Mouse (Mus musculus) kidney, embryonic 14.5 days (tissue): ENCODE measurements around the gene Mamdc4. TPM values are rescaled to one million over a fixed set of nuclear protein-coding genes. Genes with fewer than 3 reads are reported as not detected.
"Not testable (repeated sequence)": the region's sequence is repeated elsewhere in the genome, so short reads cannot be mapped to it uniquely, and the experiment has no call there.

ENCODE experiments used
- ATAC-seq: fragments of 200-750 bp; cut with Nextera tagmentation; 2 replicates; pipeline ENCODE4 v1.8.0; 2017; ENCODE audit warnings: moderate number of reproducible peaks, mild to moderate bottlenecking, moderate TSS enrichment, moderate library complexity; ENCODE audit not compliant: low FRiP score, low TSS enrichment
- H3K27ac ChIP-seq: fragments of 300-500 bp; sonication (generic); 2 replicates; pipeline ENCODE4 v1.5.1; 2014; ENCODE audit warnings: low read depth, mild to moderate bottlenecking, low read length, moderate library complexity, mixed read lengths
- H3K27me3 ChIP-seq: fragments of 300-500 bp; sonication (generic); 2 replicates; pipeline ENCODE4 v1.6.1; 2014; ENCODE audit warnings: mild to moderate bottlenecking, low read length; ENCODE audit not compliant: control insufficient read depth, insufficient read depth
- H3K36me3 ChIP-seq: fragments of 300-500 bp; sonication (generic); 2 replicates; pipeline ENCODE4 v1.6.1; 2014; ENCODE audit warnings: low read length, mixed read lengths; ENCODE audit not compliant: control insufficient read depth, insufficient read depth
- H3K4me1 ChIP-seq: fragments of 300-500 bp; sonication (generic); 2 replicates; pipeline ENCODE4 v1.6.1; 2014; ENCODE audit warnings: low read length, mixed read lengths; ENCODE audit not compliant: control insufficient read depth, insufficient read depth
- H3K4me2 ChIP-seq: fragments of 300-500 bp; sonication (generic); replicated peaks from 2 replicates; pipeline ENCODE4 v1.6.1; 2014; ENCODE audit warnings: low read depth, mild to moderate bottlenecking, low read length
- H3K4me3 ChIP-seq: fragments of 300-500 bp; sonication (generic); 2 replicates; pipeline ENCODE4 v1.5.1; 2014; ENCODE audit warnings: mild to moderate bottlenecking, low read length
- H3K9ac ChIP-seq: fragments of 300-500 bp; sonication (generic); 2 replicates; pipeline ENCODE4 v1.6.1; 2014; ENCODE audit warnings: low read depth, mild to moderate bottlenecking, low read length, moderate library complexity
- H3K9me3 ChIP-seq: fragments of 300-500 bp; sonication (generic); 2 replicates; pipeline ENCODE4 v1.6.1; 2016; ENCODE audit warnings: low read length; ENCODE audit not compliant: control insufficient read depth
- WGBS: fragments of 180-500 bp; shearing (Covaris S2); extraction: QIAGEN DNeasy Blood & Tissue Kit; methylation state at CpG from one replicate; pipeline ENCODE4 v1.1.7; 2014; 5-methylcytosine and 5-hydroxymethylcytosine counted together
- polyA plus RNA-seq: library from polyadenylated mRNA; unstranded; fragments of >200 nt; fragmentation: Nextera tagmentation; extraction: Ambion mirVana; gene quantifications from 2 replicates; pipeline ENCODE4 v1.2.1, GENCODE M21; 2014

Mamdc4 gene
- polyA plus RNA-seq, 1 experiment from 2014 or later: 7.5 TPM

DNA sequence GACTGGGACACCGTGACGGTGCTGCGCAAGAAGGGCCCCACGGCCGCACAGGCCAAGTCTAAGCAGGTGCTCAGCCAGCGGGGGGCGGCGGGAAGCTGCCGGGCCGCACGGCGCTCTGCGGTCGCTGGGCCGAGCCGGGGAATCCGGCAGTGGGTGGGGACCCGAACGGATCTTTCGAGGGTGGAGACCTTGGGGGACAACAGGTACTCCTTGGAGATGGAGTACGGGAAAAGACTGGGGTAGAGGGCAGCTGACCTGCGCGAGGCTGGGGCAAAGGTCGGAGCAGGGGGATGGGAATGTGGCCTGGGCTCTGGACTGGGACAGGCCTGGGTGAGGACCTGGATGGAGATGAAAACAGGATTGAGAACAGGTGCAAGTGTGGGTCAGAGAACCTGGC, 16.7 kb downstream of the Mamdc4 start:
- H3K27ac ChIP-seq: peak overlapping the region; percentile 60; the same call in 1 of the 2 replicates
- peak; percentile 47 for ATAC-seq
- H3K4me3 ChIP-seq: peak overlapping the region; percentile 94
- H3K9ac ChIP-seq: peak overlapping the region; percentile 88
- H3K36me3 ChIP-seq: peaks cover 30% of the 10 kb centered on the region
- peaks cover 11% of the 10 kb centered on the region for H3K4me1 ChIP-seq
- H3K9me3 ChIP-seq: no peaks in the 10 kb centered on the region
- H3K27me3 ChIP-seq: no peaks in the 10 kb centered on the region
- peak overlapping the region; percentile 68 for H3K4me2 ChIP-seq
- 0% methylated on average over 24 of the region's 24 CpGs for WGBS

DNA sequence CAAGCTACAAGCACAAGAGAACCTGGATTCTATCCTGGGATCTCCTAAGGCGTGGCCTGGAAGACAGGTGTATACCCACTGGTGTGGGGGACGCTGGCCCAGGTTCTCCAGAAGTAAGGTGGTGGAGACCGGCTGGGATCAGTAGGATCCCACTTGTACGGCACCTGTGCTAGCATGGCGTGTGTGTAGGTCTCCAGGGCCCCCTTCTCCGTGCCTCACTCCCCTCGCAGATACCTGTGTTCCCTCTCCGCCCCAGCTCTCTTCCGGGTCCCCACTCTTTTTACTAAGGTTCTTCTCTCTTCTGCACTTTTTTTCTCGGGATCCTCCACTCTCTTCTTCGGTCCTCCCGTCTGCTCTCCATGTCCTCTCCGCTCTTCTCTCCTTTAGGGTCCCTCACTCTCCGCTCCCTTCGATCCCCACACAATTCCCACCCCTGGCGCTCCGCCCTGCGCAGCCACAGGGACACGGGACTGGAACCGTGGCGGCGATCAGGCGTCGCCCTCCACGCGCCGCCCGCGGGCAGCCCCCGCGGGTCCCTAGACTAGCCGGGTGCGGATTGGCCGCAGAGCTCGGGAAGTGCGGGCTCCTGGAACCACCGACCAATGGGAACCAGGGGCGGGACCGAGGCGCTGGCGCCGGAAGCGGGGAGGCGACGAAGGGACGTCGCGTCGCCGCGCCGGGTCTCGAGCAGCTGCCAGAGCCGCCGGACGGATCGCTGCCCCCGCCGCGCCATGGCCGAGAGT, 17.3 kb downstream of the Mamdc4 start, which contains the start of gene Edf1:
TSS of gene Edf1 (plus strand) at position 627 of the 743 bp plus-strand sequence.
- peak within 1 kb of the TSS; percentile 88 for H3K9ac ChIP-seq
- no peaks in the 10 kb centered on the region for H3K9me3 ChIP-seq
- peak within 1 kb of the TSS; percentile 94 for H3K4me3 ChIP-seq
- WGBS: under 1% methylated on average over 61 of the region's 61 CpGs
- peak; percentile 97 for ATAC-seq
- peak within 1 kb of the TSS; percentile 68 for H3K4me2 ChIP-seq
- H3K27me3 ChIP-seq: no peaks in the 10 kb centered on the region
- H3K36me3 ChIP-seq: peaks cover 24% of the 10 kb centered on the region
- peak within 1 kb of the TSS; percentile 60 for H3K27ac ChIP-seq
- peaks cover 11% of the 10 kb centered on the region for H3K4me1 ChIP-seq

DNA sequence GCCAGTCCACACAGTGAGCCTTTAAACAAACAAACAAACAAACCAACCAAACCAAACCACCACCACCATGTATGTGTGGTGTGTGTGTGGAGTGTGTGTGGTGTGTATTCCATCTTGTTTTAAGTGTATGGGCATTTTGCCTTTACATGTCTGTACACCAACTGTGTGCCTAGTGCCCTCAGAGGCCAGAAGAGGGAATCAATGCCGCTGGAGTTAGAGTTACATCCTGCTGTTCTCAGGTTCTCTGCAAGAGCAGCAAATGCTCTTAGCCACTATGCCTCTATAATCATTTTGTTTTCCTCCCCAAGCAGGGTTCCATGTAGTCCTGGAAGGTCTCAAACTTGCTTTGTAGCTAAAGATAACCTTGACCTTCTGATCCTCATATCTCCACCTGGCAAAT, 18.3 kb downstream of the Mamdc4 start:
- H3K27me3 ChIP-seq: no peaks in the 10 kb centered on the region
- H3K4me2 ChIP-seq: no peak overlapping the region
- no peak overlapping the region for H3K9ac ChIP-seq
- H3K9me3 ChIP-seq: no peaks in the 10 kb centered on the region
- no peak overlapping the region for H3K27ac ChIP-seq
- peaks cover 11% of the 10 kb centered on the region for H3K4me1 ChIP-seq
- peaks cover 13% of the 10 kb centered on the region for H3K36me3 ChIP-seq
- 46% methylated on average over 1 of the region's 1 CpGs for WGBS
- no peak for ATAC-seq
- no peak overlapping the region for H3K4me3 ChIP-seq

DNA sequence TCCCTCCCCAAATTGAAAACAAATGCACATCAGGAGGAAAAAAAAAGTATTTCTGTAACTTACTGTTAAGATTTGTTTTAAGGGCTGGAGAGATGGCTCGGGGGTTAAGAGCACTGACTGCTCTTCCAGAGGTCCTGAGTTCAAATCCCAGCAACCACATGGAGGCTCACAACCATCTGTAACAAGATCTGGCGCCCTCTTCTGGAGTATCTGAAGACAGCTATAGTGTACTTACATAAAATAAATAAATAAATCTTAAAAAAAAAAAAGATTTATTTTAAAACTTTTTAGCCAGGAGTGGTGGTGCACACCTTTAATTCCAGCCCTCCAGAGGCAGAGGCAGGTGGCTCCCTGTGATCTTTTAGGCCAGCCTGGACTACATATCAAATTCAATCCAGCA, 19.2 kb downstream of the Mamdc4 start:
- peaks cover 11% of the 10 kb centered on the region for H3K4me1 ChIP-seq
- ATAC-seq, H3K36me3 ChIP-seq: not testable (repeated sequence)

DNA sequence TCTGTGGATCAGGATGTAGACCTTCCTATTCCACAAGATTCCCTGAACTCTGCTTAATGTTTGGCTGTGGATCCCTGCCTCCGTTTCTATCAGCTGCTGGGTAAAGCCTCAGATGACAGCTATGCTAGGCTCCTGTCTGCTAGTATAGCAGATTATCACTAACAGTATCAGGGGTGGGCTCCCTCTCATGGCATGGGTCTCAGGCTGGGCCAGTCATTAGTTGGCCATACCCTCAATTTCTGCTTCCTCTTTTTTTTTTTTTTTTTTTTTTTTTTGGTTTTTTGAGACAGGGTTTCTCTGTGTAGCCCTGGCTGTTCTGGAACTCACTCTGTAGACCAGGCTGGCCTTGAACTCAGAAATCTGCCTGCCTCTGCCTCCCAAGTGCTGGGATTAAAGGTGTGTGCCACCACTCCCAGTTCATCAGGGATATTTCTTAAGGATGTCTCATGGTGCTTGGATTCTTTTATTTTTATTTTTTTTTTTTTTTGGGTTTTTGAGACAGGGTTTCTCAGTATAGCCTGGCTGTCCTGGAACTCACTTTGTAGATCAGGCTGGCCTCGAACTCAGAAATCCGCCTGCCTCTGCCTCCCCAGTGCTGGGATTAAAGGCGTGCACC, 21.4 kb downstream of the Mamdc4 start:
- H3K4me2 ChIP-seq, ATAC-seq, H3K36me3 ChIP-seq, H3K27me3 ChIP-seq, H3K4me1 ChIP-seq, H3K9ac ChIP-seq, H3K9me3 ChIP-seq, H3K4me3 ChIP-seq, H3K27ac ChIP-seq: not testable (repeated sequence)
- WGBS: 89% methylated on average over 4 of the region's 4 CpGs

More for the DNA sequence above, 19.2 kb downstream of the Mamdc4 start:
- not testable (repeated sequence) for H3K4me3 ChIP-seq, H3K27me3 ChIP-seq, H3K9ac ChIP-seq, H3K27ac ChIP-seq, H3K9me3 ChIP-seq, H3K4me2 ChIP-seq
- 54% methylated on average over 2 of the region's 2 CpGs for WGBS

DNA sequence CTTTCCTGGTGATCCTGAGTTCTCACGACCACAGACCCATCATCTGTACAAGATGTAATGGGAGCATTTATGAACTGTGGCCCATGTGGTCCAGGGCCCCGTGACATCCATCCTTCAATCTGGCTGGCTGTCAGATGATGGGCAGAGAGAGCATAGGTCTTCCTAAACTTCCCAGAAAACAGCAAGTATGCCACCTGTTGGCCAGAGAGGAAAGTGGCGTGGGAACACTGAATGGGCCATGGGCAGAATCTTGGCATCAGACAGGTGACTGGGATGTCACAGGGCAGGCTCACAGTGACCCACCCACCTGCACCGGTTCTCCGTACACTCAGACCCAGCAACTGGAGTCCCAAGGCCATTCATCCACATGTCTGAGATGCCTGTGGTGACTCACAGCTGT, 23.5 kb downstream of the Mamdc4 start:
- H3K9ac ChIP-seq: no peak overlapping the region
- H3K4me2 ChIP-seq: no peak overlapping the region
- no peak overlapping the region for H3K27ac ChIP-seq
- no peaks in the 10 kb centered on the region for H3K27me3 ChIP-seq
- no peaks in the 10 kb centered on the region for H3K4me1 ChIP-seq
- H3K4me3 ChIP-seq: no peak overlapping the region
- ATAC-seq: no peak
- no peaks in the 10 kb centered on the region for H3K9me3 ChIP-seq
- WGBS: 35% methylated on average over 5 of the region's 5 CpGs
- no peaks in the 10 kb centered on the region for H3K36me3 ChIP-seq

DNA sequence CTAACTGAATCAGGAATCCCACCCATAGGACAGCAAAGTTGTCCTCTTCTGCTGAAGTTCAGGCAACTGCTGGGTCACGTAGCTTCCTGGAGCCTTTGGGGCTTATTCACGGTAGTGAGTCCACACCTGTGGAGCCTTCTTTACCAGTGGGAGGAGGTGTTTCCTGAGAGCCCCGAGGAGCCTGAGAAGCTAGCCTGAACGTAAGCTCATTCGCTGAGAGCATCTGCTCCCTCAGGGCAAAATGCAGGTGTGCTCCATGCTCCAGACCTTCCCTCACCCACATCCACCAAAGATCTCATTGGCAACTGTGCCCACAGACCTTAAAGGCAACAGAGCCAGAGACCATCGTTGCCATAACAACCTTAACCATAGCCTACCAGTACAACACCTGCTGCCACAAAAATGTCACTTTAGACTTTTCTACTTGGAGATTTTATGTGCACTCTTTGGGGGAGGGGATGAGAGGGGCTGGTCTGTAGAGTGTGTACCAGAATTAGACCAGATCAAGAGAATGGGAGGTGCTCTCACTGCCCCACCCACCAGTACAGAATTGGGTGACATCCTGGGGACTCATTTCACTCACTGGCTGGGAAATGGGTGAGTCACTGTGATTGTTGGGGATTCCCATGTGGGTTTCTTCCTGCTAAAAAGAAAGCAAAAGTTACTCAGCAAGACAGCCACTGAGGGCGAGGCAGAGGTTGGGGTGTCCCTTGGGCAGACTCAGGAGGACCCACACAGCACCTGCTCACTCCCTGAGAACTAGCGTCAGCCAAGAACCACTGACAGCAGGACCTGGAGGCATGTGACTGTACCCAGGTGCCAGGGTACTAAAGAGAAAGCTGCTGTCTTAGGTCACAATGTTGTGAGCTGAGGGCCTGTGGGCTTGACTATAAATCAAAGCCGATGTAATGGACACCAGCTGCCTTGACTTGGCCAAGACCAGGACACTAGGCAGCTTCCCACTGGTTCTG, 25.3 kb downstream of the Mamdc4 start:
- H3K27ac ChIP-seq: no peak overlapping the region
- peaks cover 7% of the 10 kb centered on the region; the same call in 1 of the 2 replicates for H3K4me1 ChIP-seq
- no peak overlapping the region for H3K4me3 ChIP-seq
- ATAC-seq: no peak
- H3K27me3 ChIP-seq: no peaks in the 10 kb centered on the region
- WGBS: 69% methylated on average over 9 of the region's 9 CpGs
- no peaks in the 10 kb centered on the region for H3K36me3 ChIP-seq
- no peak overlapping the region for H3K4me2 ChIP-seq
- H3K9me3 ChIP-seq: no peaks in the 10 kb centered on the region
- H3K9ac ChIP-seq: no peak overlapping the region

DNA sequence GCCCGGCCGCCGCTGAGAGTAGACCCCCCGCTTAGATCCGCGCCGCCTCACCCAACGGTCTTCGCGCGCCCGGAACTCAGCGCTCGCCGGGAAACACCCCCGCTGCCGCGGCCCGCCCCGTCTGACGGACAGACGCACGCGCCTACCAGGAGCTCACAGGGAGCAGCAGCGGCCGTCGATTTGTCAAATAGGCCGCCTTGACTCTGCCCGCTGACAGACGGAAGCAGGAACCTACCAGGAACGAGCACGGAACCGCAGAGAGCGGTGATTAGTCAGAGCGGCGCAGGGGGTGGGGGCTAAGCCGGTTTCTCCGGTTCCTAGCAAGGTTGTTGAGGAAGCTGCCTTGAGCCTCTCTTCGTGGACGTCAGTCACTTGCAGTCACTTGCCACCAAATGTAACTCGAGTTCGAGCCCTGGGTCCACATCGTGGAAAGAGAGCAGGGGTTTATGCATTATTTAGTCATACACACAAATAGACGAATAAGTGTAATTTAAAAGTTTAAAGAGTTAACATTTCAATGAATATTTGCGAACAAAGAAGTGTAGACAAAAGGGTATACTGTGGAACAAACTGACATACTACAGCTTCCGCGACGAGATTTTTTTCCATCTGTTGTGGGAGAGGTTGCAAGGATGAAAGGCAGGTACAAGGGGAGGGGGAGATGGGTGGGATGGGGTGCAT, 27.7 kb downstream of the Mamdc4 start, which contains the start of gene Traf2:
TSS of gene Traf2 (minus strand) at position 130 of the 681 bp plus-strand sequence.
- WGBS: 4% methylated on average over 47 of the region's 48 CpGs

More for the DNA sequence above, 27.7 kb downstream of the Mamdc4 start, which contains the start of gene Traf2:
- Histone ChIP-seq H3K27ac (peak within 1 kb of the TSS; percentile 64), H3K4me3 (peak within 1 kb of the TSS; percentile 73), H3K27me3 (no peaks in the 10 kb centered on the region), H3K36me3 (no peaks in the 10 kb centered on the region), H3K4me1 (peaks cover 10% of the 10 kb centered on the region), H3K9ac (peak within 1 kb of the TSS; percentile 80), H3K4me2 (peak within 1 kb of the TSS; percentile 65), H3K9me3 (no peaks in the 10 kb centered on the region)
- peak; percentile 99 for ATAC-seq
